Mouse (Mus musculus): ENCODE data around the gene Gpd1. TPM values are rescaled to one million over a fixed set of nuclear protein-coding genes. Genes with fewer than 3 reads are reported as not detected.
A peak's percentile ranks its signal among the peaks of the same experiment; 100 is the strongest.

Gene Gpd1
- polyA plus RNA-seq, 1 experiment, result 130 TPM

- peaks cover 56% of the 10 kb centered on the region for H3K4me1 ChIP-seq (ENCODE audit: control insufficient read depth, insufficient read depth, low read length)
- 7% methylated on average over 3 of the region's 3 CpGs for WGBS
- H3K27me3 ChIP-seq (ENCODE audit: control insufficient read depth, insufficient read depth, low read length), result no peaks in the 10 kb centered on the region
- 0 out of 2 replicates have a peak overlapping the region, but pooled peaks have one; percentile 17 for H3K27ac ChIP-seq (ENCODE audit: insufficient read depth, low read length)
- peak overlapping the region; percentile 20 for H3K4me3 ChIP-seq (replicated peaks; ENCODE audit: insufficient read depth, low read depth, low read length)
- no peak for TF ChIP-seq CTCF (IDR thresholded peaks at IDR 0.05; ENCODE audit: borderline replicate concordance, insufficient read depth, low read depth, low read length)
- no peak for TF ChIP-seq POLR2A (IDR thresholded peaks at IDR 0.05; ENCODE audit: borderline replicate concordance, insufficient read depth, low read length)
- peak; percentile 66 to 67 for DNase-seq
Measured at GRCm38 (mm10) chr15:99674866-99675265, 42.4 kb upstream of the Gpd1 start.

- Histone ChIP-seq H3K27ac (ENCODE audit: insufficient read depth, low read length) (no peak overlapping the region), H3K4me3 (replicated peaks; ENCODE audit: insufficient read depth, low read depth, low read length) (no peak overlapping the region), H3K27me3 (ENCODE audit: control insufficient read depth, insufficient read depth, low read length) (no peaks in the 10 kb centered on the region), H3K4me1 (ENCODE audit: control insufficient read depth, insufficient read depth, low read length) (peaks cover 50% of the 10 kb centered on the region)
- 18% methylated on average over 8 of the region's 8 CpGs for WGBS
- peak in 1 of 2 experiments; percentile 40 for DNase-seq
- no peak for TF ChIP-seq POLR2A (IDR thresholded peaks at IDR 0.05; ENCODE audit: borderline replicate concordance, insufficient read depth, low read length)
- no peak for TF ChIP-seq CTCF (IDR thresholded peaks at IDR 0.05; ENCODE audit: borderline replicate concordance, insufficient read depth, low read depth, low read length)
Measured at GRCm38 (mm10) chr15:99677089-99677488, 40.2 kb upstream of the Gpd1 start.

- Histone ChIP-seq H3K4me1 (ENCODE audit: control insufficient read depth, insufficient read depth, low read length) (peaks cover 39% of the 10 kb centered on the region), H3K27me3 (ENCODE audit: control insufficient read depth, insufficient read depth, low read length) (no peaks in the 10 kb centered on the region), H3K27ac (ENCODE audit: insufficient read depth, low read length) (no peak overlapping the region), H3K4me3 (replicated peaks; ENCODE audit: insufficient read depth, low read depth, low read length) (no peak overlapping the region)
- TF ChIP-seq CTCF (IDR thresholded peaks at IDR 0.05; ENCODE audit: borderline replicate concordance, insufficient read depth, low read depth, low read length) (no peak; the same call in 1 of the 2 replicates), POLR2A (IDR thresholded peaks at IDR 0.05; ENCODE audit: borderline replicate concordance, insufficient read depth, low read length) (no peak)
- WGBS, result 45% methylated on average over 13 of the region's 13 CpGs
- DNase-seq, result peak in 1 of 2 experiments; percentile 48
Measured at GRCm38 (mm10) chr15:99678063-99678800, 39.1 kb upstream of the Gpd1 start.

GRCm38 (mm10) chr15:99679008-99679407 is 38.3 kb upstream of the Gpd1 start:
- Histone ChIP-seq H3K27ac (ENCODE audit: insufficient read depth, low read length) (no peak overlapping the region), H3K4me3 (replicated peaks; ENCODE audit: insufficient read depth, low read depth, low read length) (no peak overlapping the region), H3K4me1 (ENCODE audit: control insufficient read depth, insufficient read depth, low read length) (peaks cover 32% of the 10 kb centered on the region), H3K27me3 (ENCODE audit: control insufficient read depth, insufficient read depth, low read length) (no peaks in the 10 kb centered on the region)
- TF ChIP-seq CTCF (IDR thresholded peaks at IDR 0.05; ENCODE audit: borderline replicate concordance, insufficient read depth, low read depth, low read length), result no peak
- no peak for TF ChIP-seq POLR2A (IDR thresholded peaks at IDR 0.05; ENCODE audit: borderline replicate concordance, insufficient read depth, low read length)
- WGBS, result 87% methylated on average over 7 of the region's 7 CpGs
- DNase-seq, result no peak

GRCm38 (mm10) chr15:99682880-99683279 is 34.4 kb upstream of the Gpd1 start:
- 98% methylated on average over 7 of the region's 7 CpGs for WGBS
- H3K27ac ChIP-seq (ENCODE audit: insufficient read depth, low read length), result no peak overlapping the region
- no peaks in the 10 kb centered on the region for H3K27me3 ChIP-seq (ENCODE audit: control insufficient read depth, insufficient read depth, low read length)
- peak in 1 of 2 experiments; percentile 40 for DNase-seq
- H3K4me3 ChIP-seq (replicated peaks; ENCODE audit: insufficient read depth, low read depth, low read length), result no peak overlapping the region
- H3K4me1 ChIP-seq (ENCODE audit: control insufficient read depth, insufficient read depth, low read length), result peaks cover 8% of the 10 kb centered on the region
- TF ChIP-seq POLR2A (IDR thresholded peaks at IDR 0.05; ENCODE audit: borderline replicate concordance, insufficient read depth, low read length) (no peak), CTCF (IDR thresholded peaks at IDR 0.05; ENCODE audit: borderline replicate concordance, insufficient read depth, low read depth, low read length) (peak; percentile 50; the same call in 1 of the 2 replicates)

GRCm38 (mm10) chr15:99684156-99684555 is 33.2 kb upstream of the Gpd1 start:
- 95% methylated on average over 5 of the region's 5 CpGs for WGBS
- TF ChIP-seq POLR2A (IDR thresholded peaks at IDR 0.05; ENCODE audit: borderline replicate concordance, insufficient read depth, low read length), result no peak
- no peak for TF ChIP-seq CTCF (IDR thresholded peaks at IDR 0.05; ENCODE audit: borderline replicate concordance, insufficient read depth, low read depth, low read length)
- H3K4me1 ChIP-seq (ENCODE audit: control insufficient read depth, insufficient read depth, low read length), result peaks cover 14% of the 10 kb centered on the region
- no peak for DNase-seq
- no peak overlapping the region for H3K27ac ChIP-seq (ENCODE audit: insufficient read depth, low read length)
- H3K4me3 ChIP-seq (replicated peaks; ENCODE audit: insufficient read depth, low read depth, low read length), result no peak overlapping the region
- H3K27me3 ChIP-seq (ENCODE audit: control insufficient read depth, insufficient read depth, low read length), result no peaks in the 10 kb centered on the region

- Histone ChIP-seq H3K4me3 (replicated peaks; ENCODE audit: insufficient read depth, low read depth, low read length) (peak overlapping the region; percentile 9), H3K27ac (ENCODE audit: insufficient read depth, low read length) (0 out of 2 replicates have a peak overlapping the region, but pooled peaks have one; percentile 1), H3K4me1 (ENCODE audit: control insufficient read depth, insufficient read depth, low read length) (peaks cover 21% of the 10 kb centered on the region), H3K27me3 (ENCODE audit: control insufficient read depth, insufficient read depth, low read length) (no peaks in the 10 kb centered on the region)
- TF ChIP-seq CTCF (IDR thresholded peaks at IDR 0.05; ENCODE audit: borderline replicate concordance, insufficient read depth, low read depth, low read length), result peak; percentile 96
- no peak for TF ChIP-seq POLR2A (IDR thresholded peaks at IDR 0.05; ENCODE audit: borderline replicate concordance, insufficient read depth, low read length)
- peak; percentile 80 for DNase-seq
- 3% methylated on average over 4 of the region's 4 CpGs for WGBS
Measured at GRCm38 (mm10) chr15:99688712-99689111, 28.6 kb upstream of the Gpd1 start.

GRCm38 (mm10) chr15:99690924-99691323 is 26.4 kb upstream of the Gpd1 start:
- Histone ChIP-seq H3K27me3 (ENCODE audit: control insufficient read depth, insufficient read depth, low read length) (no peaks in the 10 kb centered on the region), H3K27ac (ENCODE audit: insufficient read depth, low read length) (no peak overlapping the region), H3K4me3 (replicated peaks; ENCODE audit: insufficient read depth, low read depth, low read length) (no peak overlapping the region), H3K4me1 (ENCODE audit: control insufficient read depth, insufficient read depth, low read length) (peaks cover 21% of the 10 kb centered on the region)
- 60% methylated on average over 4 of the region's 4 CpGs for WGBS
- no peak for DNase-seq
- TF ChIP-seq CTCF (IDR thresholded peaks at IDR 0.05; ENCODE audit: borderline replicate concordance, insufficient read depth, low read depth, low read length), result no peak
- TF ChIP-seq POLR2A (IDR thresholded peaks at IDR 0.05; ENCODE audit: borderline replicate concordance, insufficient read depth, low read length), result no peak
